Mouse (Mus musculus) T-helper 17 cell (primary cell): ENCODE measurements around the gene Rpp25l.

Source experiments
- in situ Hi-C, 2 experiments: fragments of 300-600 bp; cut with MboI, MseI; formaldehyde crosslinking; loops; 1 replicate in 1 of 2; 2 replicates in 1 of 2; pipeline ENCODE4 v1.15.1; 2025; ENCODE audit warnings: high pct_unique_total_duplicates in 2 of 2

Gene Rpp25l

GRCm38 (mm10) chr4:41739260-41739659 is 25.9 kb upstream of the Rpp25l start:
- in situ Hi-C loops: loop anchor here in 1 of 2 experiments (10.0 kb wide), 1 partner anchor 1296 kb away; the partner anchor contains the start of gene Stoml2

GRCm38 (mm10) chr4:41738256-41738603 is 24.9 kb upstream of the Rpp25l start:
- in situ Hi-C loops: loop anchor here in 1 of 2 experiments (10.0 kb wide), 1 partner anchor 1297 kb away; the partner anchor contains the start of gene Stoml2

- in situ Hi-C loops: loop anchor here in 1 of 2 experiments (10.0 kb wide), 1 partner anchor 1297 kb away; the partner anchor contains the start of gene Stoml2
Measured at GRCm38 (mm10) chr4:41737602-41738255, 24.4 kb upstream of the Rpp25l start.

GRCm38 (mm10) chr4:41731052-41731765 is 17.9 kb upstream of the Rpp25l start, which contains the start of gene Arid3c:
Arid3c (minus strand) TSS chr4:41731142.
- in situ Hi-C loops: loop anchor here in 1 of 2 experiments (10.0 kb wide), 1 partner anchor 1304 kb away; the partner anchor contains the start of gene Stoml2

- in situ Hi-C loops: loop anchor here in 1 of 2 experiments (10.0 kb wide), 1 partner anchor 1718 kb away; the partner anchor contains the start of gene Tesk1
Measured at GRCm38 (mm10) chr4:41726826-41727621, 13.7 kb upstream of the Rpp25l start.

- in situ Hi-C loops: loop anchor here (10.0 to 25.0 kb wide), 4 partner anchors 1011 to 1722 kb away; partner anchors contain the start of genes Aptx (in 2 of the 2), Dnaja1 (in 2 of the 2), Tesk1 (in 2 of the 2) and Fam166b (in 1 of the 2)
Measured at GRCm38 (mm10) chr4:41722918-41723351, 9.6 kb upstream of the Rpp25l start, which contains the start of gene Dctn3. Dctn3 (minus strand) TSS chr4:41723170.

GRCm38 (mm10) chr4:41716834-41717233 is 3.5 kb upstream of the Rpp25l start:
- in situ Hi-C loops: loop anchor here (10.0 to 25.0 kb wide), 4 partner anchors 862 to 1720 kb away; partner anchors contain the start of genes Aptx (in 2 of the 2), Dnaja1 (in 2 of the 2), B4galt1 (in 1 of the 2) and Fam166b (in 1 of the 2)

GRCm38 (mm10) chr4:41715596-41715995 is 2.3 kb upstream of the Rpp25l start:
- in situ Hi-C loops: loop anchor here (10.0 to 25.0 kb wide), 4 partner anchors 861 to 1722 kb away; partner anchors contain the start of genes Aptx (in 2 of the 2), Dnaja1 (in 2 of the 2), B4galt1 (in 1 of the 2) and Fam166b (in 1 of the 2)

GRCm38 (mm10) chr4:41715082-41715481 is 1.7 kb upstream of the Rpp25l start:
- in situ Hi-C loops: loop anchor here (10.0 to 25.0 kb wide), 4 partner anchors 860 to 1722 kb away; partner anchors contain the start of genes Aptx (in 2 of the 2), Dnaja1 (in 2 of the 2), B4galt1 (in 1 of the 2) and Fam166b (in 1 of the 2)

- in situ Hi-C loops: loop anchor here (10.0 to 25.0 kb wide), 4 partner anchors 859 to 1723 kb away; partner anchors contain the start of genes Aptx (in 2 of the 2), Dnaja1 (in 2 of the 2), B4galt1 (in 1 of the 2) and Fam166b (in 1 of the 2)
Measured at GRCm38 (mm10) chr4:41714276-41714675, 942 bp upstream of the Rpp25l start.

- in situ Hi-C loops: loop anchor here (10.0 to 25.0 kb wide), 4 partner anchors 858 to 1725 kb away; partner anchors contain the start of genes Aptx (in 2 of the 2), Dnaja1 (in 2 of the 2), B4galt1 (in 1 of the 2) and Fam166b (in 1 of the 2)
Measured at GRCm38 (mm10) chr4:41712421-41713196, 725 bp downstream of the Rpp25l start.

GRCm38 (mm10) chr4:41711705-41712375 is 1.5 kb downstream of the Rpp25l start:
- in situ Hi-C loops: loop anchor here (10.0 to 25.0 kb wide), 4 partner anchors 857 to 1725 kb away; partner anchors contain the start of genes Aptx (in 2 of the 2), Dnaja1 (in 2 of the 2), B4galt1 (in 1 of the 2) and Fam166b (in 1 of the 2)

GRCm38 (mm10) chr4:41710229-41710628 is 3.1 kb downstream of the Rpp25l start:
- in situ Hi-C loops: loop anchor here (10.0 to 25.0 kb wide), 4 partner anchors 855 to 1727 kb away; partner anchors contain the start of genes Aptx (in 2 of the 2), Dnaja1 (in 2 of the 2), B4galt1 (in 1 of the 2) and Fam166b (in 1 of the 2)

GRCm38 (mm10) chr4:41708192-41708745 is 5.1 kb downstream of the Rpp25l start:
- in situ Hi-C loops: loop anchor here (5.0 to 25.0 kb wide), 4 partner anchors 141 to 1729 kb away; partner anchors contain the start of genes Aptx (in 2 of the 2), Dnaja1 (in 2 of the 2), Dnaic1 (in 1 of the 2) and Fam166b (in 1 of the 2)

- in situ Hi-C loops: loop anchor here (5.0 to 25.0 kb wide), 4 partner anchors 140 to 1730 kb away; partner anchors contain the start of genes Aptx (in 2 of the 2), Dnaja1 (in 2 of the 2), Dnaic1 (in 1 of the 2) and Fam166b (in 1 of the 2)
Measured at GRCm38 (mm10) chr4:41707011-41707535, 6.3 kb downstream of the Rpp25l start.

GRCm38 (mm10) chr4:41705922-41706754 is 7.2 kb downstream of the Rpp25l start:
- in situ Hi-C loops: loop anchor here (5.0 to 25.0 kb wide), 4 partner anchors 139 to 1731 kb away; partner anchors contain the start of genes Aptx (in 2 of the 2), Dnaja1 (in 2 of the 2), Dnaic1 (in 1 of the 2) and Fam166b (in 1 of the 2)
